Mouse (Mus musculus): ENCODE data around the gene Micall2. TPM values are rescaled to one million over a fixed set of nuclear protein-coding genes. Genes with fewer than 3 reads are reported as not detected.
"Not testable (repeated sequence)": the region's sequence is repeated elsewhere in the genome, so short reads cannot be mapped to it uniquely, and the experiment has no call there.

The Micall2 gene
- total RNA-seq, 1 experiment from 2014 or later, result 8.7 TPM

- DNase-seq, result no peak
Observed at GRCm38 (mm10) chr5:139730712-139731486, 5.2 kb downstream of the Micall2 start.

DNA sequence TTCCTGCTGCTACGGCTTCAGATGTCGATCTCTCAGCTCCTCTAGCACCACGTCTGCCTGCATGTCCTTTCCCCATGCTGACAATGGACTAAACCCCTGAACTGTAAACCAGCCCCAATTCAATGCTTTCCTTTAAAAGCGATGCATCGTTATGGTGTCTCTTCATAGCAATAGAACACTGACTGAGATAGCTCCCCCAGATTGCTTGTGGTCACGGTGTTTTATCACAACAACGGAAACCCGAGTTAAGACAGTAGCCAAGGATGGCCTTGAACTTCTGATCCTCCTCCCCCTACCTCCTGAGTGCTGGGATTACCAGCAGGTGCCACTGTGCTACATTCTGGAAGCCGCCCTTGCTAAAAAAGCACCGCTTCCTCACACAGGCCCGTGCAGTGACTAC, 8.9 kb downstream of the Micall2 start:
- DNase-seq, result no peak

- peak; percentile 33 for DNase-seq
Observed at GRCm38 (mm10) chr5:139726186-139726585, 9.9 kb downstream of the Micall2 start.

- DNase-seq, result peak; percentile 48
Observed at GRCm38 (mm10) chr5:139724336-139725116, 11.6 kb downstream of the Micall2 start.

DNA sequence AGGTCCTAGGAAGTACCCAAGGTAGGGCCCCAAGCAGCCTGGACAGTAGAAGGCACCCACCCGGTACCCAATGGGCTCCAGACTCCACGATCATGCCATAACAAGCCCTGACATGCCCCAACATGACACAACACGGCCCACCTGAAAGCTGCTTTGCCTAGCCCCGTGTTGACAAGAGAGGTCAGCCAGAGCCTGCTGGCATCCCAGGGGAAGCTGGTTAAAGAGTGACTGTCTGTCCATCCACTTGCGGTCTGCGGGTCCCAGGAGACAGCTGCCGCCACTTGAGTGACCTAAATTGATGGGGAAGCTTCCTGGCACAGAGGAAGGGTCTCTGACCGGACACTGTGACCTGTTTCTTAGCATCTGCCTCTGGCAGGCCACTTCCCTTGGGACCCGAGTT, 13.0 kb downstream of the Micall2 start:
- no peak for DNase-seq

DNA sequence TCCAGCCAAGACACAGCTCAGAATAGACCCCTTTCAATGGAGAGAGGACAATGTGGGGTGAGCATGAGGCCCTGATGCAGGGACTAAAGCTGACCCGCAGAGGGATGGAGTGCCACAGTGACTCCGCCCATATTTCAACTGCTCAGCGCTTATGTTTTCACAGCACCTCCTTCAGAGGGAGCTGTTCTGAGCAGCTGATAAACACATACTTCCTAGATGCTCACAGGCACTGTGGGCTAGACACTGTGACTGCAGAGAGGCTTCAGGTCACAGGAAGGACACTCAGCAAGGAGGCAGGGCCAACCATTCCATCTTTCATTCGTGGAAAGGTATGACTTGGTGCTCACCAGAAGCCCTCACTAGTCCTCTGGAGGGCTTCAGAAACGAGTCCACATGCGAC, 13.4 kb downstream of the Micall2 start:
- no peak for DNase-seq

GRCm38 (mm10) chr5:139718949-139719348, 17.2 kb downstream of the Micall2 start:
- DNase-seq, result peak; percentile 34

DNA sequence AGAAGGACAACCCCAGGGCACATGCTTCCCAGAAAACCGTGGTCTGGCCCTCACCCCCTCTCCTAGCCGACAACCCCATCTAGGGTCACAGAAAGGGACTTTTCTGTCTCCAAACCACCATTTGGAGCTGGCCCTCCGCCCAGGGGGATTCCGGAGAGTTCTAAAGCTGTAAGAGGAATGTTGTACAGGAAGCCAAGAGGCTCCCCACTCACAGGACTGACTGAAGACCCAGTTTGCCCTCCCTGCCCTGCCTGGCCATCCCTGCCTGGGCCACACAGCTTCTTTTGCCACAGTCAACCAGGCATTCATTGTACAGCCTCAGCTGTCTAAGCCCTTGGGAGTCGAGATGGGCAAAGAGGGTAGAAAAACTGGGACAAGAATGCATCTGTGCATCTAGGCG, 17.6 kb downstream of the Micall2 start:
- peak; percentile 39 for DNase-seq

DNA sequence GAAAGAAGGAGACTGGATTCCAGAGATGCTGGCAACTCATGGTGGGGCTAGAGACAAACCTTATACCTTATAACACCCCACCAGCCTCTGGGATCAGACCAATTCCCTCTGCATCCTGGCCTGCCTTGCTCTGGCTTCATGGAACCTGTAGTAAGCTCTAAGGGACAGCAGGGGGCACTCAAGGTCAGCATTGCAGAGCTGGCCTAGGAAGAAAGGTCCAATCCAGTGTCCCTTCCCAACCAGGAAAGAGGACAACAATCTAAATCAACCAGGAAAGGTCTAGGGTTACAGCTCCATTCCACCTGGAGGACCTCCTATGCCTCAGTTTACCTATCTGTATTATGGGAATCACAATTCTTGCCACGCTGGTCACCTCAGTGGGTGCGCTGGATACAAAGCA, 18.4 kb downstream of the Micall2 start:
- DNase-seq, result peak; percentile 79

DNA sequence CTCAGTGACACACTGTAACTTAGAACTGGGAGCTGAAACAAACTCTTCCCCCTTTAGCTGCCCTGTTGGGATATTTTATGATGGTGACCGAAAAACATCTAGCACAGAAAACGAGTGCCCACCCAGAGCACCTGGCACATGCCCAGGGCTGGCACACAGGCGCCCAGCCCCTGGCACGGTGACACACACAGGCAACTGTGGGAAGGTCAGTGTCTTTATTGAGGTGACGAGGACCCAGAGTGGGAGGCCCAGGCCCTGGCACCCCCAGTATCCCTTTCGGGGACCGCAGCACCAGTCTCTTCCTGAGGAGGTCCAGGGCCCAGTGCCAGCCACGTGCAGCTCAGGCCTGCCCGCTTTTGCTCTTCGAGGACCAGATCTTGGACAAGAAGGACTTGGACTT, 29.6 kb downstream of the Micall2 start:
- no peak for DNase-seq

- peak; percentile 63 for DNase-seq
Observed at GRCm38 (mm10) chr5:139702905-139703304, 33.2 kb downstream of the Micall2 start.

DNA sequence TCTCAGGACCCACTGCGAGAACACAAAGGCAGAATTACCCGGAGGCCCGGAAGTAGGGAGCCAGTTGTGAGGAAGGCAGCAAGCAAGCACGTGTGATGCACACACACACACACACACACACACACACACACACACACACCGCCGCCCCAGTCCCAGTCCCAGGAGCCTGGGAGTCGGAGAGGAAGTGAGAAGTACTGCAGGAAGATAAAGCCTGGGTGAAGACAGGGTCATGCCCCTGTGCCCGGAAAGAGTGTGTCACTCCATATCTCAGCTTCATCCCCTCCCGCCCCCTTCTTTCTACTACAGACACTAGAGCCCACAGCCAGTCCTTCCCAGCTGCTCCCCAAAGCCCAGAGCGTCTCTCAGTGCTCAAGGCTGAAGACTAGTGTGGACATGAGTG, 33.9 kb downstream of the Micall2 start:
- DNase-seq, result peak; percentile 35

DNA sequence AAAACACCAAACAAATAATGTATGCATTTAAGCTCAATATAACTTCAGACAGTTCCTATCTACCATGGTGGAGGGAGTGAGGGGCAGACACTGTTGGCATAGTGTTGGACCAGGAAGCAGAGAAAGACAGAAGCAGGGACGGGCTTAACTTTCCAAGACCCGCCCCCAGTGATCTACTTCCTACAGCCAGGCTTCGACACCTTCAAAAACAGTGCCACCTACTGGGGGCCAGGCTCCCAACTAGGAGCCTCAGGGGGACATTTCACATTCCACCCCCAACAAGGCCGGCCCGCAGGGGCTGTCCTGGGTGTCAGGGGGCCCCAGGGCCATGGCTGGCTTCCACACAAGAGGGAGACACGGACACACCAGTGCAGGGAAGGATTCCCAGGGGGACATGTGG, 39.2 kb downstream of the Micall2 start:
- no peak for DNase-seq

DNA sequence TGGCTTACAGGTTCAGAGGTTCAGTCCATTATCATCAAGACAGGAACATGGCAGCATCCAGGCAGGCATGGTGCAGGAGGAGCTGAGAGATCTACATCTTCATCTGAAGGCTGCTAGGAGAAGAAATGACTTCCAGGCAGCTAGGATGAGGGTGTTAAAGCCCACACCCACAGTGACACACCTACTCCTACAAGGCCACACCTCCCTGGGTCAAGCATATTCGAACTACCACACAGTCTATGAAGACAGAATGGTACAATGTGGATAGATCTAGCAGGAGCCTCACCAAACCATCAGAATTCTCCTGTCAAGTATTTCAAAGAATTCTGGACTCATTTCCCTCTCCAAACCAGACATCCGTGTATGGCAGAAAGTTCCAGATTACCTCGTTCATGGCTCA, 40.3 kb downstream of the Micall2 start:
- DNase-seq, result not testable (repeated sequence)

- DNase-seq, result peak; percentile 46
Observed at GRCm38 (mm10) chr5:139694989-139695571, 41.1 kb downstream of the Micall2 start.

GRCm38 (mm10) chr5:139694292-139694988, 41.7 kb downstream of the Micall2 start:
- DNase-seq, result no peak

DNA sequence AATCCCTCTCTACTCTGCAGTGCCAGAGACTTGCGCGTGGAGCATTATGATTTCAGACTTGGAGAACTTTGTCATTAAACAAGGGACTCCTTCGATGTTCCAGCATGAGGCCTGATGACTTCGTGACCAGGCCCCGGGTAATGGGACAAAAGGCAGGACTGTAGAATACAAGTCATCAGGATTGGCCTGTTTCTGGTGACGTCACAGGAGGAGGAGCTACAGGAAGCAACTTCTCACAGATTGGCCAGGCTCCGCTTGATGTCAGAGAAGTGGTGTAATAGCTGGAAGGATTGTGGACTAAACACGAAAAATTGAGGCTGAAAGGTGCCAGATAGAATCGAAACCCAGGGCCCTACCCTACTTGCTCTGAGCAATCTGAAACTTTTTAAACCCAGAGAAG, 45.3 kb downstream of the Micall2 start:
- DNase-seq, result no peak

- DNase-seq, result no peak
Observed at GRCm38 (mm10) chr5:139688356-139688755, 47.8 kb downstream of the Micall2 start.

DNA sequence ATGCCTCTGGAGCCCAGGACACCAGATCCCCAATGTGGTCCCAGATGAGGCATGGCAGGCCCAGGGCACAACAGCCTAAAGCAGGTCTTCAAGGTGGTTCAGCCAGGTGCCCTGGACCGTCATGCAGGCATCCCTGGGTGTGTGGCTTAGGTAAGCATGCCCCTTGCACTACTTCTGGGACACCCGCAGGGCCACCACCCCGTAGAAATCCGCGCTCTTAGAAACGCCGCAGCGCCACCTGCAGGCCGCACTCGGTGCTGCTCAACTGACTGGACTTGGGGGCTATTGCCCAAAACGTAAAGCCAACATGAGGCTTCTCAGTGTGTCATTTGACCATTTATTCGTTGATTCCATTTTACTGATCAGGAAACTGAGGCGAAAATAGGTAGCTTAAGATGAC, 48.5 kb downstream of the Micall2 start:
- peak; percentile 74 for DNase-seq

DNA sequence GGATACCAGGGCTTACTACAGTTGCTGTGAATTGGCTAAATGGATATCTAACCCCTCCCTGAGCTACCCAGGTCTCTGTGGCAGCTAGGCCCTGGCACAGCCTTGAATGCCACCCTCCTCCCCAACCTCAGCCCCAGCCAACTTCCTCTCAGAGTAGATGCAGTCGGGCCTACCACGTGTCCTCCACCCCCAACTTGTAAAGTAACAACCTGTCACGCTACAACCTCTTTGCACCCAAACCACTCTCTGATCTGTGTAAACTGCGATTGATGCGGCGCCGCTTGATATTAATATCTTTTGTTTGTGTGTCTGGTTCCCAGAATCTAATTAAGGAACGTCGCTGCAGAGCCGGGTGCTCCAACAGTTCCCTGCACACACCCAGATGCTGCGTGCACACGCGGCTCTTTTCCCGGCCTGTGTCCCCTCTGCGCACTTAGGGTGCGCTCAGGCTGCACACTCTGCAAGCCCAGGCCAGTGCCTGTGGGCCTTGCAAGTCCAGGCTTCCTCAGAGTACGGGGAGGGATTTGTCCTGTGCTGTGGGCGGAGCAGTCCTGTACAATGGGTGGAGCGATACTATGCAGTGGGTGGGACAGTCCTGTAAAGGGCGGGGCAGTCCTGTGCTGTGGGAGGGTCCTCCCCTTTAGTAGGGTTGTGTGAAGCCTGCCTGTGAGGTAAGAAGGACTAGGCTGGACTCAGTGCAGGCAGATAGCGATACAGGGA, 49.4 kb downstream of the Micall2 start:
- no peak for DNase-seq

GRCm38 (mm10) chr5:139683228-139683627, 52.9 kb downstream of the Micall2 start:
- no peak for DNase-seq

DNA sequence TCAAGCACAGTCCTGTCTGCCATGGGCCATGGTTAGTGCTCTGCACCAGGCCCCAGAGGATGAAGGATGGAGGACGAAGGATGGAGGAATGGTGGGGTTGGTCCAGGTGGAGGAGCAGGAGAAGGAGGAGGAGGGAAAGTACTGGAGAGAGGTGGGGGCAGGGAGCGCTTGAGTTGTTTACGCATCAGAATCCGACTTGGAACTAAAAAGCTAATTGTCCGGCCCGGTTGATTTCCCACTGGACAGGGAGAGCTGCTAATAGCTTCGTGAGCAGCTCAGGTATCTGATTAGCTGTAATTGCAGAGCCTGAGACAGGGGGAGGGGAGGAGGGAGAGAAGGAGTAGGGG, 53.5 kb downstream of the Micall2 start:
- no peak for DNase-seq

All from adrenal gland, postnatal 14 days (tissue).